Mouse (Mus musculus): Measurements from ENCODE around the gene Arglu1.

Arglu1 gene

DNA sequence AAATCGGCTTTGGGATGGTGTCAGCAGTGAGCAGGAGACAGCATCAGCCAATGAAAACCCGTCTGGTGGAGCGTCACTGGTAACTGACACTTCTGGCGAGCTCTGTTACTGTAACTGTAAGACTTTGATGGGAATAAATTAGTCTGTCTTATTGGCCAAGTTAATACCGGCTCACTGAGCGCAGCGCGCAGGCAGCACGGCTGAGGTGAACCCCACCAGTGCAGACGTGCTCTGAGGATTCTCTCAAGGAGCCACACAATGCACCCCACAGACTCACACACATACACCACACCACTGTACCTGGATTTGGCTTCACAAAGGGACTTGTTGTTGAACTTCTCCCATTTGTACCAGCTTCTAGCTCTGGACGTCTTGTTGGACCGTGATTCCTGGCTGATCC is 68.3 kb downstream of the Arglu1 start:
- DNase-seq (ENCODE audit: low read depth, low spot score), result no peak

GRCm38 (mm10) chr8:8621236-8621917 is 68.9 kb downstream of the Arglu1 start:
- DNase-seq (ENCODE audit: low read depth, low spot score), result no peak

DNA sequence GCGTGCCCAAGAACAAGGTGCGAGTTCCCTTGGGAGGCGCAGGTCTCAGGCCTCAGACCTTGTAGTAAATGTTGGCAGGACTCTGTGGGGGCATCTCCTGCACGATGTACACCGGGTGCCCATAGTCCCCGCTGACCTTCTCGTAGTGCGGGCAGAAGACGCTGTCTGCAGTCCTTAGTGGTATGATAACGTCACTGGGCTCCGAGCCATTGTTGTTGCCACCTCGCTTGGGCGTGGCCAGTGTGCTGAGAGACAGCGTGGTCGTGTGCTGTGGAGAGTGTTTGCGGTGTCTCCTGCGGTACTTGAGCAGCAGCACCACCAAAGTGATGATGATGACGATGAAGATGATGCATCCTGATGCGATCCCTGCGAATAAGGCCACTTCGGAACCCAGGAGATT is 69.8 kb downstream of the Arglu1 start:
- peak; percentile 38 for DNase-seq (ENCODE audit: low read depth, low spot score)

DNA sequence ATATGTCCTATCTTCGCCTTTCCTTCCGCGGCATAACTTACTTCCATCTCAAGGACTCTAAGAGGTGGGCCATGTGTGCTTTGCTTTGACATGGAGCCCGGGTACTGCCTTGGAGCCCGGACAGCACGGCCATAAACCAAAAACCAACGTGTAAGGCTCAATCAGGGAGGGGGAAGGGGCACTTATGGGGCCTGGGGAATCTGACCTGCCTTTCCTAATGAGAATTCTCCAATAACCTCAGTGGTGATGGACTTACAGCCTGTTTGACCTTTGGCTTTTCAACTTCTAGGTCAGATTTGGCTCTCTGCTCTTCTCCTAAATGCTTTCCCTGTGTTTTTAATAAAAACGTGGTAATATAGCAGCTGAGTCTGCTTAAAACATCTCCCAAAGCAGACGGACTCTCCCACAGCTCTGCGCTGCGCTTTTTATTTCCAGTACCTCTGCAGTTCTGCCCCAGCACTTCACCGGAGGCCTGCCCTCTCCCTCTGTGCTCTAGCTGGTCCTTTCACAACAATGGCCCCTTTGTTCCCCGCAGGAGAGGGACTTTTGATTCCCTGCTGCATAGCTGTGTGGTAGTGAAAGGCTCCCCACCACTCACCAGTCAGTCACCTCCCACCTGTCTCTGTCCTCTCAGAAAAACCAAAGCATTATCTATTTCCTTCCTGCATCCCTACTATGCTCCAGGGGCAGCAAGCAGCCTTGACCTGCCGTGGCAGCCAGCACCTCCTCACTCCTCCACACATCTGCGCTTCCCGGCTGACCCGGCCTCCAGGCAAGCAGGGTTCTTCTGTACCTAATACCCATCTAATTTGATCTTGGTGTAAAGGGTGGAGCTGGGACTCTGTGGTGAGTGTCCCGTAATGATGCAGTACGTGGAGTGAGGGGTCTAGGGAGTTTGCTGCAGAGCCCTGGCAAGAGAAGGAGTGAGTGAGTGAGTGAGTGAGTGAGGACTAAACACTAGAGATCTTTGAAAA is 70.8 kb downstream of the Arglu1 start:
- DNase-seq (ENCODE audit: low read depth, low spot score), result peak; percentile 80
